ENCODE assay signal across 19 mouse cellular contexts in the genomic region with DNA sequence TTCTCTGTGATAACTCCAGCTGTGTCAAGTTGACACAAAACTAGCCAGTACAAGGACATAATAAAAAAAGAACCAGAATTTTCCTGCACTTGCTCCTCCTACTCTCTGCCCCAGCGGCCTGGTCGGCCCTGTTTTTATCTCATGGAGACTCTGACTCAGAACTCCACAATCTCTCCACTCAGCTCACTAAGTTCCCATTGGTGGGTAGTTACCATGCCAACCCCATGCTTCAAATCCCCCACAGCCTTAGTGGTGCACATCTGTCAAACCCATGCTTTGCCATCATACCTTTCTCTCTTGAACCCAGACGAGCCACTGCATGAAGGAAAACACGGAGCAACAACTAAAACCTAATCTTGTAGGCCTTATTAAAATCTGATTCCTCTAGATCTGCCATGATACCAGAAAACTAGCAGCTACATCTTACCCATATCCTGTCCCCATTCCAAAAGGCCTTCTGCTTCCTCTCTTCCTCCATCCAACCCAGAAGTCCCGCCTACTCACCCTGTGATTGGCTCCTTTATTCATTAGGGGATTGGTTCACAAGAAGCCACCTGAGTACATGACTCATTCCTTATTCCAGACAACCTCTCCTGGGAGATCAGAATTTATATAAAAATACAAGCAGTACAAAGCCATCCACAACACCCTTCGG. TPM values are rescaled to one million over a fixed set of nuclear protein-coding genes. Genes with fewer than 3 reads are reported as not detected.
DNase-seq lines count a peak whose midpoint lies in the region; TF ChIP-seq lines count a peak whose summit lies in the region.
"Had no signal": no experiment of that assay in that cellular context is flagged by ENCODE, and none has a peak within 500 bp of the region (broad histone marks: within the 10 kb centered on the region; RNA-seq: fewer than 3 reads in every experiment).

No protein-coding gene starts in this region.

- WGBS in olfactory bulb, adult 2 months, result 59% methylated on average over 6 of the region's 6 CpGs

- intact Hi-C loops in left cerebral cortex, postnatal 10 days (cut with DNase I), result no loop called here

- DNase-seq in adrenal gland, adult (ENCODE audit: inconsistent age in 2 of 2, low spot score in 1 of 2), result peak; percentile 26 to 39
- DNase-seq in adrenal gland, postnatal 25 days, result no peak
- peak; percentile 19 to 38 for DNase-seq in left cerebral cortex, adult 9 months (ENCODE audit: low spot score in 2 of 2)
- DNase-seq in left cerebral cortex, postnatal 10 days (ENCODE audit: extremely low spot score in 1 of 2, low spot score in 2 of 2), result no peak
- DNase-seq in NIH3T3 (ENCODE audit: low read depth), result peak; percentile 70
- DNase-seq in frontal cortex, postnatal 10 days (ENCODE audit: low spot score in 2 of 2), result no peak
- no peak for DNase-seq in c-Kit-positive CD71-positive TER-119-positive erythroid progenitor cells, embryonic 14.5 days (ENCODE audit: low spot score)
- DNase-seq: adrenal gland, adult 8-10 months; cerebellum, adult 11-12 months; cerebellum, adult 9-11 months; gastrocnemius, postnatal 36 days; heart, adult 18-20 months; heart, postnatal 10 days; kidney, adult 11 months had no signal

- H3K4me1 ChIP-seq in olfactory bulb, adult 2 months (ENCODE audit: control insufficient read depth, insufficient read depth, low read length), result peaks cover 5% of the 10 kb centered on the region; the same call in 1 of the 2 replicates
- H3K4me1 ChIP-seq: hindbrain, embryonic 13.5 days had no signal

- no peak for TF ChIP-seq CTCF in olfactory bulb, adult 2 months (IDR thresholded peaks at IDR 0.05; ENCODE audit: insufficient read depth, low read depth, low read length)

- H3K4me3 ChIP-seq in olfactory bulb, adult 2 months (ENCODE audit: insufficient read depth, low read depth, low read length), result 0 out of 2 replicates have a peak overlapping the region, but pooled peaks have one; percentile 8
- H3K4me3 ChIP-seq: embryonic facial prominence, embryonic 10.5 days; heart, embryonic 10.5 days; hindbrain, embryonic 13.5 days had no signal

- H3K27ac ChIP-seq in olfactory bulb, adult 2 months (ENCODE audit: insufficient read depth, low read depth, low read length), result peak overlapping the region; percentile 67; the same call in 1 of the 2 replicates
- H3K27ac ChIP-seq: embryonic facial prominence, embryonic 10.5 days; heart, embryonic 10.5 days; hindbrain, embryonic 13.5 days; hindbrain, postnatal 0 days had no signal

- no peak for TF ChIP-seq POLR2A in olfactory bulb, adult 2 months (IDR thresholded peaks at IDR 0.05; ENCODE audit: insufficient read depth, low read depth, low read length)

RNA-seq across cellular contexts. Expression of a gene that starts 13.5 kb away (rescaled TPM):
- 6.8 and 7.7 TPM in 2 replicates for total RNA-seq in adrenal gland, postnatal 25 days (2021)
- 1 to 10 TPM; 7.9 to 8.0 TPM for total RNA-seq in left cerebral cortex, postnatal 10 days (2021)
- not detected in 2 replicates for polyA plus RNA-seq in olfactory bulb, adult 2 months (2012; ENCODE audit: insufficient read depth, insufficient read length, low replicate concordance, missing spikeins)

RNA-seq across cellular contexts. Expression of a gene that starts 15.2 kb away (rescaled TPM):
- 12.6 and 15.2 TPM in 2 replicates for total RNA-seq in adrenal gland, postnatal 25 days (2021)
- 10 to 100 TPM; 21.4 to 21.9 TPM for total RNA-seq in left cerebral cortex, postnatal 10 days (2021)
- polyA plus RNA-seq in olfactory bulb, adult 2 months (2012; ENCODE audit: insufficient read depth, insufficient read length, low replicate concordance, missing spikeins), result not detected in 2 replicates

RNA-seq across cellular contexts. Expression of a gene that starts 32.3 kb away (rescaled TPM):
- 13.5 and 15.1 TPM in 2 replicates for total RNA-seq in adrenal gland, postnatal 25 days (2021)
- total RNA-seq in left cerebral cortex, postnatal 10 days (2021), result 10 to 100 TPM; 22.6 to 23.4 TPM
- not detected in 2 replicates for polyA plus RNA-seq in olfactory bulb, adult 2 months (2012; ENCODE audit: insufficient read depth, insufficient read length, low replicate concordance, missing spikeins)

Comparison
In these comparisons a context has a peak if more than half of its experiments do, and no peak if none do; other contexts are left out.
1. DNase-seq: peak in adrenal gland, adult (2 of 2), left cerebral cortex, adult 9 months (2 of 2) and NIH3T3 (single experiment); none in adrenal gland, postnatal 25 days (single experiment), left cerebral cortex, postnatal 10 days (0 of 2), frontal cortex, postnatal 10 days (0 of 2) and c-Kit-positive CD71-positive TER-119-positive erythroid progenitor cells, embryonic 14.5 days (single experiment).